Mouse (Mus musculus) MEL (cell line): ENCODE results near the gene Endog.

Experiments used
- CHD1 ChIP-seq: IDR thresholded peaks from 2 replicates; pipeline ENCODE4 v1.6.1; 2012; ENCODE audit warnings: low read depth, mild to moderate bottlenecking, inconsistent platforms, low read length, improper control_type of control experiment
- CTCF ChIP-seq, 3 experiments: IDR thresholded peaks in 2 of 3; conservative IDR thresholded peaks in 1 of 3; 2 replicates each; pipeline ENCODE4 v1.5.1; 2011 to 2012; ENCODE audit warnings: low read length in 3 of 3, low read depth in 2 of 3, mild to moderate bottlenecking in 2 of 3, improper control_type of control experiment in 1 of 3, inconsistent platforms in 1 of 3, mixed read lengths in 1 of 3, moderate library complexity in 1 of 3; ENCODE audit not compliant: control insufficient read depth in 1 of 3, insufficient read depth in 1 of 3, poor library complexity in 1 of 3, severe bottlenecking in 1 of 3
- EP300 ChIP-seq, 2 experiments: IDR thresholded peaks; 2 replicates each; pipeline ENCODE4 v1.6.1; 2011; ENCODE audit warnings: improper control_type of control experiment in 2 of 2, low read length in 2 of 2, low read depth in 1 of 2, mild to moderate bottlenecking in 1 of 2
- ETS1 ChIP-seq: IDR thresholded peaks from 2 replicates; pipeline ENCODE4 v1.6.1; 2012; ENCODE audit warnings: low read depth, mild to moderate bottlenecking, inconsistent platforms, low read length, improper control_type of control experiment, moderate library complexity
- JUND ChIP-seq: IDR thresholded peaks from 2 replicates; pipeline ENCODE4 v1.6.1; 2011; ENCODE audit warnings: low read depth, mild to moderate bottlenecking, improper control_type of control experiment, low read length
- MAFK ChIP-seq: IDR thresholded peaks from 2 replicates; pipeline ENCODE4 v1.6.1; 2011; ENCODE audit warnings: low read depth, mild to moderate bottlenecking, low read length, improper control_type of control experiment, borderline replicate concordance
- MXI1 ChIP-seq: IDR thresholded peaks from 2 replicates; pipeline ENCODE4 v1.6.1; 2011; ENCODE audit warnings: mild to moderate bottlenecking, low read depth, low read length, improper control_type of control experiment
- POLR2A ChIP-seq, 2 experiments: IDR thresholded peaks; 2 replicates each; pipeline ENCODE4 v1.6.1; 2011 to 2012; ENCODE audit warnings: low read length in 2 of 2, mild to moderate bottlenecking in 2 of 2, control low read depth in 1 of 2, improper control_type of control experiment in 1 of 2, low read depth in 1 of 2, moderate library complexity in 1 of 2; ENCODE audit not compliant: control insufficient read depth in 1 of 2, insufficient read depth in 1 of 2, poor library complexity in 1 of 2
- POLR2AphosphoS5 ChIP-seq: IDR thresholded peaks from 2 replicates; pipeline ENCODE4 v1.6.1; 2012; ENCODE audit warnings: low read depth, borderline replicate concordance, mild to moderate bottlenecking, inconsistent platforms, low read length, moderate library complexity, mixed read lengths
- TCF12 ChIP-seq: IDR thresholded peaks from 2 replicates; pipeline ENCODE4 v1.6.1; 2014; ENCODE audit warnings: low read depth, mild to moderate bottlenecking, inconsistent platforms, low read length, improper control_type of control experiment, moderate library complexity
- ZC3H11A ChIP-seq: IDR thresholded peaks from 2 replicates; pipeline ENCODE4 v1.6.1; 2012; ENCODE audit warnings: low read depth, mild to moderate bottlenecking, inconsistent platforms, low read length, improper control_type of control experiment
- ZKSCAN1 ChIP-seq: IDR thresholded peaks from 2 replicates; pipeline ENCODE4 v1.6.1; 2012; ENCODE audit warnings: low read depth, mild to moderate bottlenecking, inconsistent platforms, low read length, improper control_type of control experiment, moderate library complexity

- TF ChIP-seq JUND, result no peak
- no peak for TF ChIP-seq ZKSCAN1
- TF ChIP-seq CHD1, result no peak
- TF ChIP-seq POLR2A (IDR thresholded peaks at IDR 0.05; ENCODE audit: control insufficient read depth in 1 of 2, insufficient read depth in 1 of 2, low read depth in 1 of 2, low read length in 2 of 2, poor library complexity in 1 of 2), result no peak
- TF ChIP-seq EP300 (IDR thresholded peaks at IDR 0.05; ENCODE audit: low read depth in 1 of 2, low read length in 2 of 2), result no peak; a peak in 1 of 4 replicates
- TF ChIP-seq ZC3H11A, result no peak
- TF ChIP-seq CTCF (IDR thresholded peaks at IDR 0.05 in 2 of 3, conservative IDR thresholded peaks at IDR 0.05 in 1 of 3; ENCODE audit: control insufficient read depth in 1 of 3, insufficient read depth in 1 of 3, low read depth in 2 of 3, low read length in 3 of 3, poor library complexity in 1 of 3, severe bottlenecking in 1 of 3), result no peak
- no peak for TF ChIP-seq TCF12
- TF ChIP-seq MAFK, result no peak
- TF ChIP-seq POLR2AphosphoS5, result no peak; the same call in 1 of the 2 replicates
- TF ChIP-seq MXI1, result no peak; the same call in 1 of the 2 replicates
- TF ChIP-seq ETS1, result no peak
Observed at GRCm38 (mm10) chr2:30132801-30133612, 38.3 kb upstream of the Endog start.
